Mouse (Mus musculus) testis, adult 2 months (tissue): ENCODE measurements around the gene Parp16. TPM values are rescaled to one million over a fixed set of nuclear protein-coding genes. Genes with fewer than 3 reads are reported as not detected.
A peak's percentile ranks its signal among the peaks of the same experiment; 100 is the strongest.

Experiments used
- H3K27ac ChIP-seq: fragments of 200-500 bp; 2 replicates; pipeline ENCODE4 v1.5.1; 2012; ENCODE audit warnings: low read depth, low read length; ENCODE audit not compliant: control insufficient read depth, insufficient read depth
- H3K27me3 ChIP-seq: fragments of 200-500 bp; 2 replicates; pipeline ENCODE4 v1.6.1; 2012; ENCODE audit warnings: mild to moderate bottlenecking, low read length, moderate library complexity; ENCODE audit not compliant: control insufficient read depth, insufficient read depth
- H3K36me3 ChIP-seq: fragments of 200-500 bp; 2 replicates; pipeline ENCODE4 v1.6.1; 2012; ENCODE audit warnings: mild to moderate bottlenecking, low read length; ENCODE audit not compliant: control insufficient read depth, insufficient read depth
- H3K4me1 ChIP-seq: fragments of 200-500 bp; 2 replicates; pipeline ENCODE4 v1.6.1; 2012; ENCODE audit warnings: low read length; ENCODE audit not compliant: control insufficient read depth, insufficient read depth
- H3K4me3 ChIP-seq: fragments of 200-500 bp; 2 replicates; pipeline ENCODE4 v1.5.1; 2012; ENCODE audit warnings: low read depth, mild to moderate bottlenecking, low read length, moderate library complexity, mixed read lengths; ENCODE audit not compliant: control insufficient read depth
- CTCF ChIP-seq: fragments of 200-500 bp; IDR thresholded peaks from 2 replicates; pipeline ENCODE4 v1.5.1; 2012; ENCODE audit warnings: low read depth, mild to moderate bottlenecking, inconsistent platforms, low read length, moderate library complexity; ENCODE audit not compliant: control insufficient read depth, insufficient read depth, insufficient replicate concordance
- POLR2A ChIP-seq: fragments of 200-500 bp; IDR thresholded peaks from 2 replicates; pipeline ENCODE4 v1.6.1; 2012; ENCODE audit warnings: low read depth, mild to moderate bottlenecking, inconsistent platforms, low read length, moderate library complexity; ENCODE audit not compliant: control insufficient read depth
- polyA plus RNA-seq: library from polyadenylated mRNA; depleted of rRNA; stranded (reverse); fragments of >200 nt; gene quantifications from 2 replicates; pipeline ENCODE4 v1.2.3, GENCODE M21; 2012

The Parp16 gene
- polyA plus RNA-seq, 1 experiment: 2.3 TPM

- Histone ChIP-seq H3K27me3 (no peaks in the 10 kb centered on the region), H3K4me1 (peaks cover 9% of the 10 kb centered on the region), H3K36me3 (no peaks in the 10 kb centered on the region), H3K27ac (no peak overlapping the region), H3K4me3 (no peak overlapping the region)
- TF ChIP-seq POLR2A (no peak), CTCF (no peak)
Observed at GRCm38 (mm10) chr9:65179817-65180624, 15.1 kb upstream of the Parp16 start.

- Histone ChIP-seq H3K4me3 (no peak overlapping the region), H3K36me3 (no peaks in the 10 kb centered on the region), H3K27ac (no peak overlapping the region), H3K4me1 (peaks cover 9% of the 10 kb centered on the region), H3K27me3 (no peaks in the 10 kb centered on the region)
- no peak for TF ChIP-seq POLR2A
- TF ChIP-seq CTCF: peak; percentile 71; the same call in 1 of the 2 replicates
Observed at GRCm38 (mm10) chr9:65188599-65188998, 6.6 kb upstream of the Parp16 start.

- TF ChIP-seq CTCF (no peak), POLR2A (no peak)
- no peaks in the 10 kb centered on the region for H3K27me3 ChIP-seq
- H3K36me3 ChIP-seq: no peaks in the 10 kb centered on the region
- H3K27ac ChIP-seq: no peak overlapping the region
- H3K4me1 ChIP-seq: peaks cover 21% of the 10 kb centered on the region
- no peak overlapping the region for H3K4me3 ChIP-seq
Observed at GRCm38 (mm10) chr9:65190306-65190705, 4.8 kb upstream of the Parp16 start.

GRCm38 (mm10) chr9:65191389-65191754 is 3.8 kb upstream of the Parp16 start:
- H3K4me1 ChIP-seq: peaks cover 28% of the 10 kb centered on the region
- no peaks in the 10 kb centered on the region for H3K27me3 ChIP-seq
- TF ChIP-seq POLR2A (no peak), CTCF (no peak)
- H3K36me3 ChIP-seq: no peaks in the 10 kb centered on the region
- no peak overlapping the region for H3K27ac ChIP-seq
- no peak overlapping the region for H3K4me3 ChIP-seq

GRCm38 (mm10) chr9:65191755-65192469 is 3.2 kb upstream of the Parp16 start:
- Histone ChIP-seq H3K27me3 (no peaks in the 10 kb centered on the region), H3K4me3 (no peak overlapping the region), H3K4me1 (peaks cover 28% of the 10 kb centered on the region), H3K27ac (peak overlapping the region; percentile 54), H3K36me3 (no peaks in the 10 kb centered on the region)
- TF ChIP-seq POLR2A (no peak), CTCF (no peak)

- Histone ChIP-seq H3K27ac (no peak overlapping the region), H3K4me1 (peaks cover 32% of the 10 kb centered on the region)
Observed at GRCm38 (mm10) chr9:65193214-65193613, 1.9 kb upstream of the Parp16 start.

GRCm38 (mm10) chr9:65195621-65195981 is 448 bp downstream of the Parp16 start:
- Histone ChIP-seq H3K4me1 (peaks cover 32% of the 10 kb centered on the region), H3K27ac (peak overlapping the region; percentile 77)

More at GRCm38 (mm10) chr9:65193214-65193613, 1.9 kb upstream of the Parp16 start:
- no peak for TF ChIP-seq POLR2A
- no peak for TF ChIP-seq CTCF
- Histone ChIP-seq H3K36me3 (no peaks in the 10 kb centered on the region), H3K27me3 (no peaks in the 10 kb centered on the region), H3K4me3 (peak overlapping the region; percentile 9)

More at GRCm38 (mm10) chr9:65195621-65195981, 448 bp downstream of the Parp16 start:
- no peaks in the 10 kb centered on the region for H3K36me3 ChIP-seq
- H3K4me3 ChIP-seq: no peak overlapping the region
- no peaks in the 10 kb centered on the region for H3K27me3 ChIP-seq
- no peak for TF ChIP-seq CTCF
- TF ChIP-seq POLR2A: no peak
